Mouse (Mus musculus): Measurements from ENCODE around the gene Kat6b.

Gene Kat6b

DNA sequence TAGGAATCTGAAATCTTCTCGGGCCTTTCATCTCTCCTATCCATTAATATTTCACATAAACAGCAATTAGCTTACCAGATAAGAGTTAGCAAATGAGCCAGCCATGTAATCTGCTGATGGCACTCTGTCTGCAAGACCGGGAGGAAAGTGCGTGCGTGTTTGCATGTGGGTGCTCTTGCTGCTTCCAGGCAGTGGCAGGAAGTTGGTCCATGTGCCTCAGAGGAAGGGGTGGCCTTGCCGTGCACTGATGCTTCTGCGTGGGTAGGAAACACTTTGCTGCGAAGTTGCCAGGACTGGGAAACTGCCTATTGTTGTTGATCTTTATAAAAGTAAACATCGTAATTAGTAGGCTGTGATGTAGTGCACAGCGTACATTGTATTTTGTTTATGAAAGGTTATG lies 42.0 kb downstream of the Kat6b start:
- no peak for DNase-seq (ENCODE audit: low spot score in 2 of 2)

DNA sequence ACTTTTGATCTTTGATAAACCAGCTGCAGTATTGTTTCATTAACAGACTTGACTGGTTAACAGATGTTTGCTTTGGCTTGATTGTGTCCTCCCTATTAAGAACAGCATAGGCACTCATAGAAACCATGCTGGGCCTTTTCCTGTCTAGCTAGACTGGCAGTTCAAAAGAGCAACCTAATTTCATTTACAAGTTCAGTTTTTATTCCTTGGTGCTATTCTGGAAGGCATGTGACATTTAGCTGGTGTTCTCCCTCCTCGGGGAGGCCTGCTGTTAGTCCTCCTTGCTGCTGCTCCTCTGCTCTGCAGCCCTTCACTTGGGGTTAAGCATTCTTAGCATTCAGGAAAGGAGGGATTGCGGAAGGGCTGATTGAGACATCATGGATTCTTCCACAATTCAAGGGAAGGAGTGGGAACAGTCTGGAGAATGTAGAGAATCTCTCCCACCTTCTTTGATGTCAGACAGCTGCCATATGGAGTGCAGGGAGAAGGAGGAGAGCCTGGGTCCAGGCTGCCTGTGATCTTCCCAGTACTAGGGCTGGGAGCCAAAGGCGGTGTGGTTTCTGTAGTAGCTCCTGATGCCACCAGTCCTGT lies 42.7 kb downstream of the Kat6b start:
- DNase-seq (ENCODE audit: low spot score in 2 of 2): peak; percentile 65 to 79

DNA sequence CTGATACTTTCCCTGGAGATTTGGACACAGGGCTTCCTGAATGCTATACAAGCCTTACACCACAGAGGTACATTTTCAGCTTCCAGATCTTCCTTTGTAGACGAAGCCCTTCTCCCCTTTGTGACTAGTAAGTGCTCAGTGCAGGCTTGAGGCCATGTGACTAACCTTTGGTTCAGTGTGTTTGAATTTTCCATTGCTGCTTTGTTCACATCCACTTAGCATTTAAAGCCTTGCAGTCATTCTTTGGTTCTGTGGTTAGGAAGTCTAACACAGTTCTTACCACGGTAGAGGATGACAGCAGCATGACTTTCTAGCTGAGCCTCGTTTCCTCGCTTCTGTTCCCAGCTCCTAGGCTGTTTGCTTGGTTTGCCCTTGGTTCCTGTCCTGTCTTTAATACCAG lies 44.4 kb downstream of the Kat6b start:
- no peak for DNase-seq (ENCODE audit: low spot score in 2 of 2)

- DNase-seq (ENCODE audit: low spot score in 2 of 2): no peak
These were observed 52.3 kb downstream of the Kat6b start for GRCm38 (mm10) chr14:21533566-21533965.

- DNase-seq (ENCODE audit: low spot score in 2 of 2): no peak
These were observed 52.8 kb downstream of the Kat6b start for GRCm38 (mm10) chr14:21534066-21534465.

- DNase-seq (ENCODE audit: low spot score in 2 of 2): no peak
These were observed 53.5 kb downstream of the Kat6b start for GRCm38 (mm10) chr14:21534542-21535272.

DNA sequence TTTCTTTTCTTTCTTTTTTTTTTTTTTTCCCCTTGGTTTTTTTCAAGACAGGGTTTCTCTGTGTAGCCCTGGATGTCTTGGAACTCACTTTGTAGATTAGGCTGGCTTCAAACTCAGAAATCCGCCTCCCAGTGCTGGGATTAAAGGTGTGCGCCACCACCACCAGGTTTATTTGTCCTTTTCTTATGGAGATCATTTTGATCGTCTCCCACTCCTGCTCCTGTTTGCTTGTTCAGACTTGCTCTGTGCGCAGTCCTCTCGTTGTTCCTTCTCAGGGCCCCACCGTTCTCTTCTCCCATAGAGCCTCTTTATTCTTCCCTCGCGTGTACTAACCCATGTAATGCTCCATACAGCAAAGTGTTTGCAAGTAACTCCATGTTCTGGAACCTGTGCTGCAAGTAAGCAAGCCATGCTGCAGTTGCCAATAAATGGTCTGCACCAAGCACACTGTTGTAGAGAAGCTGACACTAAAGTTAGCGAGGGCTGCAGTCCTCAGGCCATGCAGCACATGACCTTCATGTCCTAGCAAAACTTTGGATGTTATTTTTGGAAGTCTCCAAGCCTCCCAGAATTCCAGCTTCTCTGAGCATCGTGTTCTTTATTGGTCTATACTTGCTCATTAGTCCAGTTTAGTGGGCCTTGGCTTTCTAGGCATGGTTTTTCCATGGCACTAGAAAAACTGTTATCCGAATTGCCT lies 55.4 kb downstream of the Kat6b start:
- no peak for DNase-seq (ENCODE audit: low spot score in 2 of 2)

GRCm38 (mm10) chr14:21537838-21538237 lies 56.6 kb downstream of the Kat6b start:
- DNase-seq (ENCODE audit: low spot score in 2 of 2): no peak

DNA sequence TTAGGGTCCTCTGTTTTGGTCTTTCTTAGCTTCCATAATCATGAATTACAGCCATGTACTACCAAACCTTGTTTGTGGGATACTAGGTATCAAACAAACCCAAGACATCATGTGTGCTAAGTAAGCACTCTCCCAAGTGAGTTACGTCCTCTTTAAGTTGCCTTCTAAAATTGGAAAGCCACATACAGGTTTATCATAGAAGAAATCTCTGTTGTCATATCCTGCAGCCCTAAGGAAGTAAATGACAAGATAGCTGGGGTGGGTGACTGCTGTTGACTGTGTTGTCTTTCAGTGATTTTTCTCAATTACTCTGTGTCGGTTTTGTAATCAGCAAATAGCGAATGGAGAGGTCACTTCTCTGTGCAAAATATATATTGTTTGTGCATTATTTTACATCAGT lies 58.5 kb downstream of the Kat6b start:
- no peak for DNase-seq (ENCODE audit: low spot score in 2 of 2)

DNA sequence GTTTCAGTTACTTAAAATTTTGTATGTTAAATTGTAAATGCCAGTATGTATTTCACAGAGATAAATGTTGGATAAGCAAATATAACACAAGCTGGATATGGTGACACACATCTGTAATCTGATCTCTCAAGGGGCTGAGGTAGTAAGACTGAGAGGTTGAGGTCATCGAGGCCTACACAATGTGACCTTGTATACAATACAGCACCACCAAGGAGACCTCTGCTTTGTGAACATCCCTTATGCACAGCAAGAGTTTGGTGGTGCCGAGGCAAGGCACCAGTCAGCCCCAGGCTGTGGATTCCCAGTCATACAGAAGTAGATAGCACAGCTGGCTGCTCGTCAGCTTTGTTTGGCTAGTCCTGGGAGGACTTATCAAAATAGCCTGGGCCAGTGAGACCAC lies 59.1 kb downstream of the Kat6b start:
- DNase-seq (ENCODE audit: low spot score in 2 of 2): no peak

GRCm38 (mm10) chr14:21545529-21545928 lies 64.3 kb downstream of the Kat6b start:
- no peak for DNase-seq (ENCODE audit: low spot score in 2 of 2)

DNA sequence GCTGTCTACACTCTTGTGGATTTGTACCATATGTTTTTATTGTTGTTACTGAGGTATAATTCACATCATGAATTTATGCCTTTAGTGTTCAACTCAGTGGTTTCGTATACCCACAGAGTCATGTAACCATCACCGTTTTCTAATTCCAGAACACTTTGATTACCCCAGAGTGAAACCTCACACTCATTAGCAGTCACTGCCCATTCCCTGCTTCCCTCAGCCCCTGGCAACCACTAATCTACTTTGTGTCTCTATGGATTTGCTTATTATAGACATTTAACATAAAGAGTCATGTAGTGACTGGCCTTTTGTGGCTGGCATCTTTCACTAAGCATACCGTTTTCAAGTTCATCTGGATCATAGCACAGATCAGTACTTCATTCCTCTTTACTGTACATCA lies 65.1 kb downstream of the Kat6b start:
- DNase-seq (ENCODE audit: low spot score in 2 of 2): no peak

DNA sequence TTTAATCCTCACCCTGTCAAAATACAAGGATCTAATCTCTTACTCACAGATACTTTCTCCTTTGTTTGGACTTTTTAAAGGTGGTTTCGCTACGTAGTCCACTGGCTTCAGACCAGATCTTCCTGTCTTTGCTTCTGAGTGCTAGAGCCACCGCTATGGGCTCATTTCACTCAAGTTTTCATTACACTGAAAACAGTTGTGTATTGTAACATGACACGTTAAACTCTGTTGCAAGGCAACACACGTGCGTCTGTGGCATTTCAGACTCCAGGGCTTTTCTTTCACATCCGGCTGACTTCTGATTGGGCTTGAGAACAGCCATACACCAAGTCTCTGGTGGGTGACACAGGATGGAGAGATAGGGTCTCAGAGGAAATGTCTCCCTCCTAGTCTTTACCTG lies 66.1 kb downstream of the Kat6b start:
- DNase-seq (ENCODE audit: low spot score in 2 of 2): no peak

DNA sequence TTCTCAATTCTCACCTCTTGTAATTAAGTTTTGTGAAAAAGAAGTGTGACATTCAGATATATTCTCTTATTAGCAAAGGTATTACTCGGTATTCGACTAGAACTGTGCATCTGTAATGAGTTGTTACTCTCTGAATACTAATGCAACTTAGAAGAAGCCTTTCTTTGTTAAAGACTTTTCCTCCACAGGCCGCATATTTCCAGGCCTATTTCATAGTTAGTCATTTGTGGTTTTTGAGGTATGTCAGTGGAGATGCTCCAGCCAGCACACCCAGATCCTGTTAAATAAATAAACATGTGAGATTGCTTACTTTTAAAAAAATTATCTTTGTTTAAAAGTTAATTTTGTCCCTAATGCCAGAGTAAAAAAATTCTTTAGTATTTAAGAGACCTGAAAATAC lies 66.7 kb downstream of the Kat6b start:
- no peak for DNase-seq (ENCODE audit: low spot score in 2 of 2)

DNA sequence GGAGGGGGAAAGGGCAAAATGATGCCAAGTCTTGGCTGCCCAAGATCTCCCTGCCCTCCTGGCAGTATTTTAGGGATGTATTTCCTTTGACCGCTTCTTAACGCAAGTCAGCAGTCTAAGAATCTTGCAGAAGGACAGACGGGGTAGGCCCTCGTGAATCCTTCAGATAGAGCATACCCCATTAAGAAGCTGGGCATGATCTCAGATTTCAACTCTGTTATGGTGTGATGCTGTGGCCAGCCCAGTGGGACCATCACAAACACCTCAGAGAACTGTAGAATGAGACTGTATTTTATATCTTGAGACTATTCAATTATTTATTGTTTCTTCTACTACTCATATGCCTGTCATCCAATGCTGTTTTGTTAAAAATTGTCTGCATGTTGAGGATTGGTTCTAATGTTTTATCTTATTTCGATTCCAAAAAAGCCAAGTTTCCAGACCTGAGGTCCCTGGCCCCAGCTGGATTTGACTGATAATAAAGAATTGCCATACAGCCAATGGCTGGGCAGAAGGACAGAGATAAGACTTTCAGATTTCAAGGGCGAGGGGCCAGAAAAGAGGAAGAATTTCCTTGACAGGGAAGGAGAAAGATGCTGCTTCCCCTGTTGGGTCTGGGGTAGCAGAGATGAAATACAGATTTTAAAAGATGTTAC lies 67.8 kb downstream of the Kat6b start:
- no peak for DNase-seq (ENCODE audit: low spot score in 2 of 2)

DNA sequence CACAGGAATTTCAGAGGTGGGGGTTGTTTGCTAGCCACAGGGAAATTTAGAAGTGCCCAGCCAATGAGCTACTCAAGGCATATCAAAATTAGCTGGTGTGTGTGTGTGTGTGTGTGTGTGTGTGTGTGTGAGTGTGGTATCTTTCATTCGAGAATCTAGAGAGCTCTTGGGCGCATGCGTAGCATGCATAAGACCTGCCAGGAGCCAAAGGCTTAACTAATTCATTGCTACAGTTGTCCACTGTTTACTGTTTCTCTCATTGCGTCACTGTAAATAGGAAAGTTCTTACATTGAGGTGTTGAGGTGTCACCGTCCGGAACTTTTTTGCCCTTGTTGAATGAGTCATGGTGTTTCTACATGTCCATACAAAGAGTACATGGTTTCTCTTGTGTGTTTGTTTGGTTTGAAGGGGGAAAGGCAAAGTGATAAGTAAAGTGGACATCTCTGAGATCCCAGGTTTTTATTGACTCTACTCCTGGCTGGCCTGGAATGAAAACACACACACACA lies 68.4 kb downstream of the Kat6b start:
- no peak for DNase-seq (ENCODE audit: low spot score in 2 of 2)

DNA sequence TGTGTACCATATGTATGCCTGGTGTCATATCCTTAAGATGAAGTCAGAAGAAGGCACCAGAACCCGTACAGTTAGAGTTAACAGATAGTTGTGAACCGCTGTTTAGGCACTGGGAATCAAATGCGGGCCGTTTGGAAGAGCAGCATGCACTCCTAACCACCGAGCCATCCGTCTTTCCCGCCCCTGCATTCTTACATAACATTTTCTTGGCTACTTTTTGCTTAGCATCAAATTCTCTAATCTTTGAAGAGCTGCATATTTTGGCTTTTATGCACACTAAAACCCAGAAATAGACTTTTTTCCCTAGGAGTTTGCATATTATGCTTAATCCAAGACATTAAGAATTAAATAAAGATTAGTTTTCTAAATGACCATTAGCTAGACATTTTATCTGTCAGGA lies 69.3 kb downstream of the Kat6b start:
- DNase-seq (ENCODE audit: low spot score in 2 of 2): no peak

- DNase-seq (ENCODE audit: low spot score in 2 of 2): no peak
These were observed 70.4 kb downstream of the Kat6b start for GRCm38 (mm10) chr14:21551655-21552054.

- DNase-seq (ENCODE audit: low spot score in 2 of 2): no peak
These were observed 71.7 kb downstream of the Kat6b start for GRCm38 (mm10) chr14:21552958-21553357.

DNA sequence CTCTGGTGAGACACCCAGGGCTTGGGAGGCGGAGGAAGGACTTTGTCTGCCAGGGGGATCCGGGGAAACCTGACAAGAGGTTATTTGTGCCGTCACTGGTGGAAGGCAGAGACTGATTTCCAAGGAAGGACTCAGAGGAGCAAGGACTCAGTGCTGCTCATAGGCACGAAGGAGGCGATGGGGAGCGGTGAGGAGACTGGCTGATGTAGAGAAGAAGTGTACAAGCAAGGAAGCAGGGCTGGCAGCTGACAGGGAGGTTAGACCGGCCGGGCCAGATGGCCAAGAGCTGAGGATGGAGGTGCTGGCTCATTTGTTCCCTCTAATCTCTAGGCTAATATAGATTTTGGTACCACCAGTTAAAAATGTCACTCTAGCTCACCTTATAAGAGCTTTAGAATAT lies 72.8 kb downstream of the Kat6b start:
- no peak for DNase-seq (ENCODE audit: low spot score in 2 of 2)

GRCm38 (mm10) chr14:21558440-21559131 lies 77.4 kb downstream of the Kat6b start:
- no peak for DNase-seq (ENCODE audit: low spot score in 2 of 2)

GRCm38 (mm10) chr14:21559447-21559846 lies 78.2 kb downstream of the Kat6b start:
- DNase-seq (ENCODE audit: low spot score in 2 of 2): no peak

Measured in right cerebral cortex, postnatal 36 days (tissue).